Mouse (Mus musculus): Measurements from ENCODE around the gene Utp4.

DNA sequence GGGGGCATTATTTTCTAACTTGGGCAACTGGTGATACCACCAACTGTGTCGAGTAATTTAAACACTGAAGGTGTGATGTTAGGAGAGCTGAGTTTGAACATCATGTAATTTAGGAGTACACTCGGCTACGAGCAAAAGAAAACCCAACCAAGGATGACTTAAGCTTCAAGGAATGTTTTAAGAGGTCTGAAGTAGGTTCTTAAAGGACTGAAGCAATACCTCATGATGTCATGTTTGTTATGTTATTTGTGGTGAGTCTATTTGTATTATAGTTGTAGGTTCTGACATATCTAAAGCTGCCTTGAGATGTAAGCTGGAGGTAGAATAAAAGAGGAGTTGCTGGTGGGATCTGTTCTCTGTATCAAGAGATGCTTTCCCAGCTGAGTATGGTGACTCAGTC, 76.5 kb downstream of the Utp4 start:
- TF ChIP-seq MEF2A (IDR thresholded peaks at IDR 0.05; ENCODE audit: borderline replicate concordance, low read depth, low read length) (no peak), E2F4 (IDR thresholded peaks at IDR 0.05; ENCODE audit: insufficient replicate concordance, low read depth, low read length) (no peak), MAX (IDR thresholded peaks at IDR 0.05; ENCODE audit: low read length) (no peak), CTCF (conservative IDR thresholded peaks at IDR 0.05 in 1 of 2, IDR thresholded peaks at IDR 0.05 in 1 of 2; ENCODE audit: low read depth in 2 of 2, low read length in 2 of 2) (no peak)

Data from CH12.LX (cell line).